Mouse (Mus musculus) MEL (cell line): Measurements from ENCODE around the gene Xrcc4. TPM values are rescaled to one million over a fixed set of nuclear protein-coding genes. Genes with fewer than 3 reads are reported as not detected.

Experiments used
- DNase-seq: peaks from one replicate; pipeline ENCODE4 v3.0.0; 2011; ENCODE audit warnings: low read depth, low spot score
- H3K27ac ChIP-seq: 2 replicates; pipeline ENCODE4 v1.5.1; 2012; ENCODE audit warnings: low read depth, mild to moderate bottlenecking, control low read depth, low read length, moderate library complexity; ENCODE audit not compliant: control insufficient read depth
- H3K27me3 ChIP-seq, 2 experiments: fragments of 150-350 bp in 1 of 2; sonication (generic) in 1 of 2; 2 replicates each; pipeline ENCODE4 v1.6.1; 2012; ENCODE audit warnings: low read length in 2 of 2, mild to moderate bottlenecking in 2 of 2, improper control_type of control experiment in 1 of 2, moderate library complexity in 1 of 2; ENCODE audit not compliant: insufficient read depth in 2 of 2, control insufficient read depth in 1 of 2
- H3K36me3 ChIP-seq, 2 experiments: 2 replicates each; pipeline ENCODE4 v1.6.1; 2012 to 2014; ENCODE audit warnings: low read length in 2 of 2, improper control_type of control experiment in 1 of 2, inconsistent platforms in 1 of 2, mild to moderate bottlenecking in 1 of 2; ENCODE audit not compliant: insufficient read depth in 2 of 2, control insufficient read depth in 1 of 2
- H3K4me1 ChIP-seq, 2 experiments: fragments of 150-350 bp in 1 of 2; sonication (generic) in 1 of 2; 2 replicates each; pipeline ENCODE4 v1.6.1; 2012; ENCODE audit warnings: low read length in 2 of 2, improper control_type of control experiment in 1 of 2, mild to moderate bottlenecking in 1 of 2; ENCODE audit not compliant: insufficient read depth in 2 of 2, control insufficient read depth in 1 of 2
- H3K4me3 ChIP-seq, 2 experiments: fragments of 150-350 bp in 1 of 2; sonication (generic) in 1 of 2; 2 replicates each; pipeline ENCODE4 v1.5.1; 2012; ENCODE audit warnings: low read depth in 2 of 2, low read length in 2 of 2, mild to moderate bottlenecking in 2 of 2, moderate library complexity in 2 of 2, control low read depth in 1 of 2, improper control_type of control experiment in 1 of 2; ENCODE audit not compliant: control insufficient read depth in 1 of 2, insufficient read depth in 1 of 2
- H3K79me2 ChIP-seq: 2 replicates; pipeline ENCODE4 v1.6.1; 2012; ENCODE audit warnings: mild to moderate bottlenecking, low read length, moderate library complexity; ENCODE audit not compliant: control insufficient read depth, poor library complexity, insufficient read depth
- H3K9ac ChIP-seq: 2 replicates; pipeline ENCODE4 v1.6.1; 2012; ENCODE audit warnings: low read depth, mild to moderate bottlenecking, control low read depth, low read length, moderate library complexity; ENCODE audit not compliant: control insufficient read depth, poor library complexity, severe bottlenecking
- H3K9me3 ChIP-seq: fragments of 150-350 bp; sonication (generic); replicated peaks from 2 replicates; pipeline ENCODE4 v1.6.1; 2012; ENCODE audit warnings: mild to moderate bottlenecking, low read length, improper control_type of control experiment, moderate library complexity; ENCODE audit not compliant: insufficient read depth
- CHD2 ChIP-seq: IDR thresholded peaks from 2 replicates; pipeline ENCODE4 v1.6.1; 2011; ENCODE audit warnings: low read length, improper control_type of control experiment
- CTCF ChIP-seq, 3 experiments: IDR thresholded peaks in 2 of 3; conservative IDR thresholded peaks in 1 of 3; 2 replicates each; pipeline ENCODE4 v1.5.1; 2011 to 2012; ENCODE audit warnings: low read length in 3 of 3, low read depth in 2 of 3, mild to moderate bottlenecking in 2 of 3, improper control_type of control experiment in 1 of 3, inconsistent platforms in 1 of 3, mixed read lengths in 1 of 3, moderate library complexity in 1 of 3; ENCODE audit not compliant: control insufficient read depth in 1 of 3, insufficient read depth in 1 of 3, poor library complexity in 1 of 3, severe bottlenecking in 1 of 3
- E2F4 ChIP-seq: IDR thresholded peaks from 2 replicates; pipeline ENCODE4 v1.6.1; 2011; ENCODE audit warnings: low read depth, low read length, improper control_type of control experiment, borderline replicate concordance
- GATA1 ChIP-seq: IDR thresholded peaks from 2 replicates; pipeline ENCODE4 v1.6.1; 2011; ENCODE audit warnings: low read depth, low read length, improper control_type of control experiment
- HCFC1 ChIP-seq: IDR thresholded peaks from 2 replicates; pipeline ENCODE4 v1.6.1; 2012; ENCODE audit warnings: low read depth, mild to moderate bottlenecking, inconsistent platforms, low read length, improper control_type of control experiment, moderate library complexity
- JUND ChIP-seq: IDR thresholded peaks from 2 replicates; pipeline ENCODE4 v1.6.1; 2011; ENCODE audit warnings: low read depth, mild to moderate bottlenecking, improper control_type of control experiment, low read length
- MAFK ChIP-seq: IDR thresholded peaks from 2 replicates; pipeline ENCODE4 v1.6.1; 2011; ENCODE audit warnings: low read depth, mild to moderate bottlenecking, low read length, improper control_type of control experiment, borderline replicate concordance
- MAX ChIP-seq: IDR thresholded peaks from 2 replicates; pipeline ENCODE4 v1.6.1; 2011; ENCODE audit warnings: low read length, improper control_type of control experiment
- MAZ ChIP-seq: IDR thresholded peaks from 2 replicates; pipeline ENCODE4 v1.6.1; 2012; ENCODE audit warnings: low read depth, mild to moderate bottlenecking, inconsistent platforms, low read length, improper control_type of control experiment
- MEF2A ChIP-seq: IDR thresholded peaks from 2 replicates; pipeline ENCODE4 v1.6.1; 2014; ENCODE audit warnings: low read depth, mild to moderate bottlenecking, inconsistent platforms, low read length, improper control_type of control experiment; ENCODE audit not compliant: poor library complexity, insufficient replicate concordance, severe bottlenecking; ENCODE audit errors: extremely low read depth
- MXI1 ChIP-seq: IDR thresholded peaks from 2 replicates; pipeline ENCODE4 v1.6.1; 2011; ENCODE audit warnings: mild to moderate bottlenecking, low read depth, low read length, improper control_type of control experiment
- MYB ChIP-seq: IDR thresholded peaks from 2 replicates; pipeline ENCODE4 v1.6.1; 2011; ENCODE audit warnings: mild to moderate bottlenecking, low read depth, low read length, improper control_type of control experiment
- NELFE ChIP-seq: IDR thresholded peaks from 2 replicates; pipeline ENCODE4 v1.6.1; 2011; ENCODE audit warnings: low read depth, low read length, improper control_type of control experiment
- NRF1 ChIP-seq: IDR thresholded peaks from 2 replicates; pipeline ENCODE4 v1.6.1; 2014; ENCODE audit warnings: low read depth, mild to moderate bottlenecking, inconsistent platforms, low read length, improper control_type of control experiment, moderate library complexity; ENCODE audit not compliant: poor library complexity, insufficient read depth, severe bottlenecking
- POLR2A ChIP-seq, 2 experiments: IDR thresholded peaks; 2 replicates each; pipeline ENCODE4 v1.6.1; 2011 to 2012; ENCODE audit warnings: low read length in 2 of 2, mild to moderate bottlenecking in 2 of 2, control low read depth in 1 of 2, improper control_type of control experiment in 1 of 2, low read depth in 1 of 2, moderate library complexity in 1 of 2; ENCODE audit not compliant: control insufficient read depth in 1 of 2, insufficient read depth in 1 of 2, poor library complexity in 1 of 2
- POLR2AphosphoS2 ChIP-seq: IDR thresholded peaks from 2 replicates; pipeline ENCODE4 v1.6.1; 2011; ENCODE audit warnings: low read length, improper control_type of control experiment
- POLR2AphosphoS5 ChIP-seq: IDR thresholded peaks from 2 replicates; pipeline ENCODE4 v1.6.1; 2012; ENCODE audit warnings: low read depth, borderline replicate concordance, mild to moderate bottlenecking, inconsistent platforms, low read length, moderate library complexity, mixed read lengths
- SIN3A ChIP-seq: IDR thresholded peaks from 2 replicates; pipeline ENCODE4 v1.6.1; 2012; ENCODE audit warnings: low read length, improper control_type of control experiment, inconsistent platforms
- TBP ChIP-seq: IDR thresholded peaks from 2 replicates; pipeline ENCODE4 v1.8.0; 2011; ENCODE audit warnings: low read depth, low read length, improper control_type of control experiment
- TCF12 ChIP-seq: IDR thresholded peaks from 2 replicates; pipeline ENCODE4 v1.6.1; 2014; ENCODE audit warnings: low read depth, mild to moderate bottlenecking, inconsistent platforms, low read length, improper control_type of control experiment, moderate library complexity
- UBTF ChIP-seq: IDR thresholded peaks from 2 replicates; pipeline ENCODE4 v1.6.1; 2012; ENCODE audit warnings: low read depth, mild to moderate bottlenecking, inconsistent platforms, low read length, improper control_type of control experiment, moderate library complexity, borderline replicate concordance; ENCODE audit not compliant: insufficient read depth
- USF1 ChIP-seq: IDR thresholded peaks from 2 replicates; pipeline ENCODE4 v1.6.1; 2014; ENCODE audit warnings: low read depth, mild to moderate bottlenecking, inconsistent platforms, low read length, improper control_type of control experiment, moderate library complexity
- USF2 ChIP-seq, 2 experiments: IDR thresholded peaks; 2 replicates each; pipeline ENCODE4 v1.6.1; 2011 to 2012; ENCODE audit warnings: improper control_type of control experiment in 2 of 2, low read length in 2 of 2, borderline replicate concordance in 1 of 2, inconsistent platforms in 1 of 2, low read depth in 1 of 2, mild to moderate bottlenecking in 1 of 2; ENCODE audit not compliant: insufficient read depth in 1 of 2
- ZC3H11A ChIP-seq: IDR thresholded peaks from 2 replicates; pipeline ENCODE4 v1.6.1; 2012; ENCODE audit warnings: low read depth, mild to moderate bottlenecking, inconsistent platforms, low read length, improper control_type of control experiment
- ZKSCAN1 ChIP-seq: IDR thresholded peaks from 2 replicates; pipeline ENCODE4 v1.6.1; 2012; ENCODE audit warnings: low read depth, mild to moderate bottlenecking, inconsistent platforms, low read length, improper control_type of control experiment, moderate library complexity
- ZMIZ1 ChIP-seq: IDR thresholded peaks from 2 replicates; pipeline ENCODE4 v1.6.1; 2012; ENCODE audit warnings: low read depth, mild to moderate bottlenecking, inconsistent platforms, low read length, improper control_type of control experiment, moderate library complexity
- ZNF384 ChIP-seq: IDR thresholded peaks from 2 replicates; pipeline ENCODE4 v1.6.1; 2012; ENCODE audit warnings: low read depth, mild to moderate bottlenecking, inconsistent platforms, low read length, improper control_type of control experiment
- polyA plus RNA-seq, 2 experiments: library from polyadenylated mRNA; stranded (reverse) in 1 of 2; unstranded in 1 of 2; fragments of >175 nt in 1 of 2; fragments of >200 nt in 1 of 2; gene quantifications; 2 replicates each; pipeline versions ENCODE4 v1.2.1 to v1.2.4; 2012; ENCODE audit warnings: low replicate concordance in 2 of 2, low read depth in 1 of 2; ENCODE audit not compliant: insufficient read length in 2 of 2, insufficient read depth in 1 of 2, missing spikeins in 1 of 2
- total RNA-seq: library from RNA; depleted of rRNA; stranded (reverse); fragments of 300-350 nt; gene quantifications from 2 replicates; pipeline ENCODE4 v1.2.3, GENCODE M21; 2012

Xrcc4 gene
- total and polyA plus RNA-seq, 3 experiments, result 6.6 to 7.7 TPM; not detected in 1

- no peak for TF ChIP-seq POLR2AphosphoS5
- no peak for TF ChIP-seq MYB
- no peak for TF ChIP-seq ZNF384
- no peak for TF ChIP-seq MXI1
- TF ChIP-seq JUND, result no peak
- TF ChIP-seq TBP, result no peak
- TF ChIP-seq SIN3A, result no peak
- no peak for TF ChIP-seq ZKSCAN1
- no peak for TF ChIP-seq MEF2A
- no peak for TF ChIP-seq TCF12
- TF ChIP-seq GATA1, result no peak
- TF ChIP-seq CTCF (IDR thresholded peaks at IDR 0.05 in 2 of 3, conservative IDR thresholded peaks at IDR 0.05 in 1 of 3; ENCODE audit: control insufficient read depth in 1 of 3, insufficient read depth in 1 of 3, low read depth in 2 of 3, low read length in 3 of 3, poor library complexity in 1 of 3, severe bottlenecking in 1 of 3), result no peak
- TF ChIP-seq NELFE, result no peak
- TF ChIP-seq ZC3H11A, result no peak
- TF ChIP-seq CHD2, result no peak
- no peak for TF ChIP-seq USF1
- TF ChIP-seq USF2 (IDR thresholded peaks at IDR 0.05; ENCODE audit: borderline replicate concordance in 1 of 2, insufficient read depth in 1 of 2, low read depth in 1 of 2, low read length in 2 of 2), result no peak
- no peak for TF ChIP-seq MAX
- TF ChIP-seq ZMIZ1, result no peak
- no peaks in the 10 kb centered on the region for H3K4me1 ChIP-seq
- H3K27me3 ChIP-seq, result no peaks in the 10 kb centered on the region
- no peak overlapping the region for H3K27ac ChIP-seq
- no peaks in the 10 kb centered on the region for H3K36me3 ChIP-seq
- H3K4me3 ChIP-seq, result no peak overlapping the region
- H3K9me3 ChIP-seq, result no peaks in the 10 kb centered on the region
- no peak overlapping the region for H3K9ac ChIP-seq
- DNase-seq, result no peak
- no peaks in the 10 kb centered on the region for H3K79me2 ChIP-seq
These were observed 76.8 kb downstream of the Xrcc4 start for GRCm38 (mm10) chr13:90012620-90013019.

- no peak overlapping the region for H3K9ac ChIP-seq
- H3K79me2 ChIP-seq, result no peaks in the 10 kb centered on the region
- no peak overlapping the region for H3K4me3 ChIP-seq
- H3K27me3 ChIP-seq, result no peaks in the 10 kb centered on the region
- no peaks in the 10 kb centered on the region for H3K4me1 ChIP-seq
- no peaks in the 10 kb centered on the region for H3K9me3 ChIP-seq
- H3K27ac ChIP-seq, result no peak overlapping the region
- TF ChIP-seq POLR2A (IDR thresholded peaks at IDR 0.05; ENCODE audit: control insufficient read depth in 1 of 2, insufficient read depth in 1 of 2, low read depth in 1 of 2, low read length in 2 of 2, poor library complexity in 1 of 2), result no peak
- no peak for TF ChIP-seq MAX
- no peak for TF ChIP-seq HCFC1
- TF ChIP-seq USF1, result no peak
- no peak for TF ChIP-seq ZKSCAN1
- no peak for TF ChIP-seq MAFK
- no peak for TF ChIP-seq MXI1
- TF ChIP-seq UBTF, result no peak
- TF ChIP-seq POLR2AphosphoS2, result no peak
- no peak for TF ChIP-seq TCF12
- no peak for TF ChIP-seq MEF2A
- TF ChIP-seq NRF1, result no peak
- no peak for TF ChIP-seq ZC3H11A
- TF ChIP-seq SIN3A, result no peak
- no peak for TF ChIP-seq MAZ
- TF ChIP-seq E2F4, result no peak
- DNase-seq, result no peak
- no peaks in the 10 kb centered on the region for H3K36me3 ChIP-seq
These were observed 77.2 kb downstream of the Xrcc4 start for GRCm38 (mm10) chr13:90012198-90012597.
